Mouse (Mus musculus) heart, postnatal 25 days (tissue): Measurements from ENCODE around the gene Gng12. TPM values are rescaled to one million over a fixed set of nuclear protein-coding genes. Genes with fewer than 3 reads are reported as not detected.
A peak's percentile ranks its signal among the peaks of the same experiment; 100 is the strongest.
"Not testable (repeated sequence)": the region's sequence is repeated elsewhere in the genome, so short reads cannot be mapped to it uniquely, and the experiment has no call there.

Experiments used
- DNase-seq: peaks from one replicate; pipeline ENCODE4 v3.0.0; 2022; ENCODE audit warnings: low spot score
- intact Hi-C: fragments of 180-260 bp; cut with DNase I; formaldehyde crosslinking; loops from one replicate; pipeline ENCODE4 v1.15.1; 2025
- total RNA-seq, 2 experiments: library from RNA; stranded (reverse); gene quantifications; 2 replicates each; pipeline ENCODE4 v1.2.3; 2021

Gng12 gene
- total RNA-seq, 2 experiments from 2014 or later = 44.5 TPM

DNA sequence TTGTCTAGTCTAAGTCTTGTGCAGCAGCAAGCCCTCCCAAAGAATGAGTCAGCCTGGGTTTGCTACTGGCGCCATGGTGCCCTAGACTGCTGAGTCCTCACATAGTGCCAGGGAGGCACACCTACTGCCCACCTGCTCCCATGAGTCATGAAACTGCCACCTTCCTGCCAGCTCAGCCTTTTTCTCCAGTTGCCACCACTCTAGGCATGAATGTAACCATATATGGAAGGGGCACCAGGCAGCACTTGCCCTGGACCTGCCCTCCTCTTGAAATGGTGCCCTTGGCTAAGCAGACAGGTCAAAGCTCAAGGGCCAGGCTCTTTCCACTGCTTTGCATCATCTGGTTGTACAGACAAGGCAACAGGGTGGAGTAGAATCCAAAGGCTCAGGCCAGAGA, 118.5 kb downstream of the Gng12 start:
- DNase-seq = no peak
- intact Hi-C loops = loop anchor here (5.0 kb wide), 1 partner anchor 42 kb away; no protein-coding TSS in a partner anchor

DNA sequence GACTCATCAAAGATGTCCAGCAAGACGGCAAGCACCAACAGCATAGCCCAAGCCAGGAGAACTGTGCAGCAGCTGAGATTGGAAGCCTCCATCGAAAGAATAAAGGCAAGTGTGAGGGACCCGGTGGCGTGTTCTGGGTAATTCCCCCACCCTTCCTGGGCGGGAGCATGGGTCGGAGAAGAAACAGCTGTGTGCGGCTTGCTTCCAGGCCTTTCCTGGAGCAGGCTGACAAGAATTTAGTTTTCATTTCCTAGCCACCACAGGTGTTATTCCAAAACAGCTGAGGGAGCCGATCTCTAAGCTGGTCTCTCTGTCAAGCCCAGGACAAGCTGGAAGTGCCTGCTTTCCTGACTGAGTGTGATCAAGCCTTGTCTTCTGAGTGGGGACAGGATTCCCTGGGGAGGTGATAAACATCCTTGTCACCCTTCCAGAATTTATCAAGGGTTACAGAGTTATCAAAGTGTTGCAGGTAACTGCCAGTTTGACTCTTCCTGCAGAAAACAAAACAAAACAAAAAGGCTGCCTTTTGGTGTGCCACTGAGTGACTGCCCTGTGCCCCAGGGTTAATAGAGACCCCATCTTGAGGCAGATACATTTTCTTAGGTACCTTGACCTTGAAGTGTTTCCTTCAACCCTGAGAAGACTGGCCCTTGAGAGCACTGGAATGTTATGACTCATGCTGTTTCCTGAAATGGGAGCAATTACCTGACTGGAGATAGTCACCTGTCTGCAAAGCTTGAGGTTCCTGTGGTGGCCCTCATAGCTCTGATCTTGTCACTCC, 119.7 kb downstream of the Gng12 start:
- intact Hi-C loops = loop anchor here (5.0 kb wide), 1 partner anchor 44 kb away; no protein-coding TSS in a partner anchor
- peak; percentile 36 for DNase-seq

DNA sequence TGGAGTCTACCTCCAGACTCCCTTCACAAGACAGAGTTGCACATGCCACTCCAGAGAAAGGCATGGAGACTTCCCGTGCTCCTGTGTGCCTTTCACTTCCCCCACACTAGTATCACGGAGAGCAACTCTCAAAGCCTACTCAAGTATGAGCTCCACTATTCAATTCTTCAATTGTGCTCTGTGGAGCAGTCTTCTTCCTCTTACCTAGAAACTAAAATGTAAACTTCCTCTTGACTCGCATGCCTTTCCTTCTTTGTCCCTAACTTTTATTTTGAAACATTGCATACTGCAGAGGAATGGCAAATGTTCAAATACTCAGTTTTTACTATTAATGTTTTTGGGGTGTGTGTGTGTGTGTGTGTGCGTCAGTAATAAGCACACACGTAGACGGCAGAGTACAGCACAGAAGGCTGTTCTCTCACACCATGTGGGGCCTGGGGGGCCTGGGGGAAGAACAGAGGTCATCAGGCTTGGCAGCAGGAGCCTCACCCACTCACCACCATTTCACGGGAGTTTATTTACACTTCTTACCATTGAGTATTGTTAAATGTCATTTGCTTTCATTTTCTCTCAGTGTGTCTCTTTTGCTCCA, 120.4 kb downstream of the Gng12 start:
- DNase-seq = no peak
- intact Hi-C loops = loop anchor here (5.0 kb wide), 1 partner anchor 44 kb away; no protein-coding TSS in a partner anchor

DNA sequence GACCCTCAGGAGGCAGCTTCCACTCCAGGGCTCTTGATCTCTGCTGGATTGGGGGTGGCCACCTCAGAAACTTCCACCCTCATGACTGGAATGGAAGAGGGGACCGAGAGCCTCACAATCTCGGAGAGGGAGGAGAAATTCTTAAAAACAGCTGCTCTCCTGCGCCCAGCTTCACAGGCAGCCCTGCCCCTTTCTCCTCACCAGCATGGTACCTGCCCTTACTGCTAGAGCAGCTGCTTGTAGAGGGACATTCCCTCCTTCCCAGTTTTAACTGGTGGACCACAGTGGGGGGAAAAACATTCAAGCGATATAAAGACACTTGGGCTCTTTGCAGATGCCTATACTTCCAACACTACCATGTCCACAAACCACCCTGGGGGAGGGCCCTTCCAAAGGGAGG, 122.2 kb downstream of the Gng12 start:
- intact Hi-C loops = loop anchor here (5.0 kb wide), 1 partner anchor 46 kb away; no protein-coding TSS in a partner anchor
- no peak for DNase-seq

DNA sequence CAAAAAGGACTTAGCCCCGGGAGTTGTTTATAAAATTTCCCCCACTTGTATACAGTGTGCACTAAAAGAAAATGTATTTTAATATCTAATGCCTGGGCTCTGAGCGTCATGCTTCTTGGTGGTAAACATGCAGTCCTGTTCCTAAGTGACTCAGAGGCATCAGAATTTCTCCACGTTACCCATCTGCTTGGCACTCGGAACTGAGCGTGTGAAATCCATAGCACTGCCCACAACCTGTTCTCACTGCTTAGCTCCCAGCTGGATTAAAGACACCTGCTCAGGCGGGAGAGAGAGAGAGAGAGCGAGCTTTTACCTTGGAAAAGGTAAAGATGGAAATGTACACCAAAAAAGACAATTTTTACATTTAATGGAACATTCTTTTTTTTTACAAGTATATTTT, 122.8 kb downstream of the Gng12 start:
- intact Hi-C loops = loop anchor here (5.0 kb wide), 1 partner anchor 47 kb away; no protein-coding TSS in a partner anchor
- DNase-seq = not testable (repeated sequence)

DNA sequence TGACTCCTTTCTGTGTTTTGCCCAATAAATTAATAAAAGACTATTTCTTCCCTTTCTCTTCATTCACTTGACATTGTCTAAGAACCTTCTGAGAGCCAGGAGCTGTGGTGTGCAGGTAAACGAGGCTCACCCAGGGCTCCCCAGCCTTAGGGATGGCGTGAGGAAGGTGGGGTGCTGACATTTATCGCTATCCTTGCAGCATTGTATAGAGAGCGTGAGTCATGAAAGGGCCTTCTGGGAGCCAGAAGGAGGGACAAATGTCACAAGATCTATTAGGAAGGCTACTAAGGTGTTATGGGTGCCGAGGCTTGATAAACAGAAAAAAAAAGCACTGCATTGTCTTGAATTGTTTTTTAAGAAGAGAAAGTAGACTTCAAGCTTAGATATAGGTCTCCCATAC, 125.1 kb downstream of the Gng12 start:
- DNase-seq = no peak
- intact Hi-C loops = no loop called here

DNA sequence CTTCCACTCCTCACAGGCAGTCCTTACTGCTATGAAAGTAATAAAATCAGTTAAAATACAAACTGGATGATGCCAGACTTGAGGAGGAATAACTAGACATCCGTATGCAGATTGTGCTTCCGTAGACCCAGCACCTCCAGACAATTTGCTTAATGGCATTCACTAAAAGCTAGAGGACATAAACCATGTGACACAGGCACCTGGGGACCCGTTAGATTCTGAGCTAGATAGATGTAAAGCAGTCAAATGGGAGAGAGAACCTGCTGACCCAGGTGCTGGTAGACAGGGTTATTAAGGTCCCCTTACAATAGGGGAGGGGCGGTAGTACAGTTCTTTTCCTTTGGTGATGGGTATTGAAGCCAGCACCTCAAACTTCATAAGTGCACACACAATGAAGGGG, 127.5 kb downstream of the Gng12 start:
- no peak for DNase-seq
- intact Hi-C loops = no loop called here

DNA sequence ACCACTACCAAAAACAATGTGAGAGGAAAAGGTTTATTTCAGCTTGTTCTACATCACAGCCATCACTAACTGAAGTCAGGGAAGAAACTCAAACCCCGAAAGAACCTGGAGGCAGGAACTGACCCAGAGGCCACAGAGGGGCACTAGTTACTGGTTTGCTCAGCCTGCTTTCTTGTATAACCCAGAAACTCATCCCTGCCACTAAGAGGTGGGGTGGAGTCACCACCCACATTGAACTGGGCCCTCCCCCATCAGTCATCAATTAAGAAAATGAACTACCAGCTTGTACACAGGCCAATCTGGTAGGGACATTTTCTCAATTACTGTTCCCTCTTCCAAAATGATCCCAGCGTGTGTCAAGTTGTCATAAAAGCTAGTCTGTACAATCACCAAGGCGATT, 130.5 kb downstream of the Gng12 start:
- no peak for DNase-seq
- intact Hi-C loops = no loop called here

DNA sequence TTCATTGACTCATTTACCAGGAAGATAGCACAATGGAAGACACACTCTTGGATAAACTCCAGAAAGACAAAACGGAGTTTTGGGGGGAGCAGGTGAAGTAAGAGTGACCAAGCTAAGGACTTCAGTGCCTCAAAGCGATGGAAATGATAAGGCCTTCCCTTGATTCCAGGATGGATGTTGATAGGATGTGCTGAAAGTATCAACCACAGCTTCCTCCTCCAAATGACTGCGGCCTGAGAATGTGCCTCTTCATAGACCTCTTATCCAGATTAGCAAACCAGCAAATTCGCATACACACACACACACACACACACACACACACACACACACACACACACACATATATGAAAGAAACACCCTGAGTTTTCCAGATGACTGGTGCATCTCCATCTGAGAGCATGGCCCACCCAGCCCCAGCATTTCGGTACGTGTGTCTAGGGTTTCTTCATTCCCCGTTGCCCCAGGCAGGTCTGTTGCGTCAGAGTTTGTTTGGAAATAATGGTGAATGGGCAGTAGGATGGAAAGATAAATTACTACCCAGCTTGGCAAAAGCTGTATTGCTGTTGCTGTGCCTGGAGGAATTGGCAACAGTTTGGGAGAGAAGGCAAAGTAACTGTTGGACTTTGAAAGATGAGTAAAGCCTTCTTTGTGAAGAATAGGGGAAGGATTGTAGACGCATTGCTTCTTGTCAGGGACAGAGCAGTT, 131.4 kb downstream of the Gng12 start:
- intact Hi-C loops = no loop called here
- no peak for DNase-seq

DNA sequence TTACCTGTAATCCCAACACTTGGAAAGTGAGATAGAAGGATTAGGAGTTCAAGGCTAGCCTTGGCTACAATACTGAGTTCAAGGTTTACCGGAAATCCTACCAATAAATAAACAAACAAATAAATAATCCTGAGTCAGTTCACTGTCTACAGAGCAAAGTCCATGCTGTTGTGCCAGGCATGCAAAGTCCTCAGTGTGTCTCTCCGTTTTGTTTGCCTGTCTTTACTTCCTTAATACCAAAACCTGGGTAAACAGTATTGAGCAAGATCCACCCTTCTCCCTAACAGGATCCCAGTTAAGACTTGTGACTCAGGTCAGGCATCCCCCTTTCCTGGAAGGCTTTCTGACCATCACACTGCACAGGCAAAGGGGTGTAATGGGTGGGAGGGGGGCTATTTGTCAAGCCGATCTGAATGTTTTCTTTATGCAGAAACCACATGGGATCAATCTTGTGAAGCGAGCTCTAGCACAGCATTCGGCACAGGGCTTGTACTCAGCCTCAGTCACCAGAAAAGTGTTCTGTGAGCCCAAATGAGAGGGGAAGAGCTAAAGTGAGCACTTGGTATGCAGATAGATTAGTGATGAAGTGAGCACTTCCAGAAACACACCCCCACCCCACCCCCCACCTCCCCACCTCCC, 133.2 kb downstream of the Gng12 start:
- intact Hi-C loops = no loop called here
- no peak for DNase-seq

DNA sequence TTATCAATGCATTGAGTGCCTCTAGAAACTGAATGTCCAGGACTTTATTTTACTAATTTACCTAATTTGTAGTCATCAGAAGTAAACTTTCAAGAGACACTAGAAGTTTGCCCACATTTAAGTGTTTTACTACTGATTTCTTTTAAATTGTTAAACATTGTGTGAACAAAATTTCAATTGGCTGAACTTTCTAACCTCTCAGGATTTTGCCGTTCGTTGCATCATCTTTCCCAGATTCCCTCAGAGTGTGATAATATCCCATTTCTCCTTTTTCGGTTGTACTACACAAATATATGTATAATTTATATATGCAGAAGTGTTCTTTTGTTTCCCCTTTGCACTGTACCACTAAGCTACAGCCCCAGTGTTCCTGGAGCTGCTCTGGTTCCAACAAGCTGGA, 133.8 kb downstream of the Gng12 start:
- no peak for DNase-seq
- intact Hi-C loops = loop anchor here (10.0 kb wide), 1 partner anchor 185 kb away; no protein-coding TSS in a partner anchor

DNA sequence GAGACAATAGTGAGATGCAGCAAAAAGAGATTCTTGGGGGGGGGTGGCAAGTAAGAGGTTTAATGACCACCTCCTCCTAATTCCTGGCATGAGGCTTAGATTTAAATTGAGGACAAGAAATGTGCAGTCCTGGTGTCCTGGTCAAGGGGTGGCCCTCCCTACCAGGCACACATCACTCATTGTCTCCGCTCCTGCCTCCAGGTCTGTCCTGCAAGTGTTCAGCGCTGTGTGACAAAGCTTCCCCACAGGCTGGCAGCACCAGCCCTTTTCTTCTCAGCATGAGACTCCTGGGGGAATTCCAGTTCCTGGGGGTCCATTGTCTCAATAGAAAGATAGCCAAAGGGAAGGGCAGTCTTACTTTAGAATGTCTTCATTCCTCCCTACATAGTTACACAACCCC, 134.2 kb downstream of the Gng12 start:
- intact Hi-C loops = loop anchor here (10.0 kb wide), 1 partner anchor 186 kb away; no protein-coding TSS in a partner anchor

DNA sequence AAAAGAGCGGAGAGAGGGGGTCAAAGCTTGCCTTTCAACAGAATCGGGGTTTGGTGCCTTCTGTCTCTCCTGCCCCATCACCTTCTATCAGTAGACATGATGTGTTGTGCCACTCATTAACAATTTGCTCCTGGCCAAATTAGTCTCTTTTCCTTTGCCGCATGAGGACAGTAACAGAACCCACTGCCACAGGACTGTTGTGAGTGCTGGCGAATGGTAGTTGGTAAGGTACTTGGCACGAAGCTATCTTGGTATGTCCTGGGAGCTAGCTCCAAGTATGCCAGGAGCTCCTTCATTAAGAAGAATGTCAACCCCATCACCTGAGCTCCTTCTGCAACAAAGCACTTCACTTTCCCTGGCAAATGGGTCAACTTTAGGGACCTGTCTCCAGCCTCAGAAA, 134.6 kb downstream of the Gng12 start:
- intact Hi-C loops = loop anchor here (10.0 kb wide), 1 partner anchor 186 kb away; no protein-coding TSS in a partner anchor
- no peak for DNase-seq

More for the DNA sequence above, 134.2 kb downstream of the Gng12 start:
- no peak for DNase-seq

DNA sequence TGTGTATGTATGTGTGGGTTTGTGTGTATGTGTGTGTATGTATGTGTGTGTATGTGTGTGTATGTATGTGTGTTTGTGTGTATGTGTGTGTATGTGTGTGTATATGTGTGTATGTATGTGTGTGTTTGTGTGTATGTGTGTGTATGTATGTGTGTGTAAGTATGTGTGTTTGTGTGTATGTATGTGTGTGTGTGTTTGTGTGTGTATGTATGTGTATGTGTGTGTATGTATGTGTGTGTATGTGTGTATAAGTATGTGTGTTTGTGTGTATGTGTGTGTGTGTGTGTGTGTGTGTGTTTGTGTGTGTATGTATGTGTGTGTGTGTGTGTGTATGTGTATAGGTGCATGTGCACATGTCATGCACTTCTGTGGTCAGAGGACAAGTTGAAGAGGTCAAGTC, 136.4 kb downstream of the Gng12 start:
- DNase-seq = not testable (repeated sequence)
- intact Hi-C loops = loop anchor here (10.0 kb wide), 1 partner anchor 188 kb away; no protein-coding TSS in a partner anchor

DNA sequence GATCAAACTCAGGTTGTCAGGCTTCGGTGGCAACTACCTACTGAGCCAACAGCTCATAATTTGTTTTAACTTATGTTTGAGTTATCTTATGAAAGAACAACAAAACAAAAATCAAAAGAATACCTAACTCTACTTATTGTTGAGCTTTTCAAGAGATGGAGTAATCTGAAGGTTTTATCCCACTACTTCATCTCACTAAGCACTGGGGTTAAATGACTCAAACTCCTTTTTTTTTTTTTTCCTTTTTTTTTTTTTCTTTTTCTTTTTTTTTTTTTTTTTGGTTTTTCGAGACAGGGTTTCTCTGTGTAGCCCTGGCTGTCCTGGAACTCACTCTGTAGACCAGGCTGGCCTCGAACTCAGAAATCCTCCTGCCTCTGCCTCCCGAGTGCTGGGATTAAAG, 136.8 kb downstream of the Gng12 start:
- not testable (repeated sequence) for DNase-seq
- intact Hi-C loops = loop anchor here (10.0 kb wide), 1 partner anchor 188 kb away; no protein-coding TSS in a partner anchor

DNA sequence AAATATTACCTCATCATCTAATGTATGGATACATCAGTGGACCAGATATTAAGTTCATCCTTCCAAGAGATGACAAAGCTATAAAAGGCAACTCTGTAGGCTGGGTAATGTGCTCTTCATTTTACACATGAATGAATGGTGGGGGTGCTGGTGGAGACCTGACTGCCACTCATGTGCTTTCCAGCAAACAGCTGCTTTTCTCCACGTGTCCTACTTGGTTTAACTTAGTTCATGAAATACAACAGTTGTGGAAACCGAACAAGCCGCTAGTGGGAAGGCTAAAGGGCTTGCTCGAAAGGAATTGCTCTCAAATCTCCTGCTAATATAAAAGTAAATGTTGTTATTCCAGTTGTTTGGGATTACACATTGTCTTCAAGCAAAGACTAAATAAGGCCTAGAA, 137.4 kb downstream of the Gng12 start:
- no peak for DNase-seq
- intact Hi-C loops = loop anchor here (10.0 kb wide), 1 partner anchor 189 kb away; no protein-coding TSS in a partner anchor

DNA sequence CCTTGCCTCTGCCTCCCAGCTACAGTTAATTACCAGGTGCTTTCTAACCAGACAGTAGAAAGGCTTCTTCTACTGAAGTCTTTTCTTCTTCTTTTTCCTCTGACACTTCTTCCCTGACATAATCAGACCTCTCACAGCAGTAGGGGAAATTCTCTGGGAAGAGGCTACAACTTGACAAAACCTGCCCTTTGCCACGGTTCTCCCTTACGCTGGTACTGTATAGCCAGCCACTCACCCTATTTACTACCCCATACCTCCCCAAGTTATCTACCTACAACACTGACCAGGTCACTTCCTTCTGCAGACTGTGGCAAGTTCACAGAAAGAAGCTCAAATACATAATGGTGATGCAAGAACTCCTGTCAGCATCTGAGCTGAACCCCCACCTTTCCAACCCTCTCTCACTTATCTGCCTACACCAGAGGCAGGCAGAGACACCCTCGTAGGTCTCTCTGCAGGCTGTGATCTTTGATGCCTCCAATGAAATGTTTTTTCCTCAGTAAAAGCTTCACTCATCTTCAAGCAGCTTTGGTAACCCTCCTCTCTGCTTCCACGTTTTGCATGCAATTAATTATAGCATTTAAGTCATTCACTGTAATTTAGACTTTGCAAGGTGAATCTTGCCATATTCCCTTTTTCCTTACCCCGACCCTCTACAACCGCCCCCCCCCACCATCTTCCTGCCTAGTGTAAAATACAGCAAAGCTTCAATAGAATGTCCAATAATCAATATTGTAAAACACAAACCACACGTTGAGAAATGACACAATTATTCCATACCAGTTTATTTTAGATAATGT, 138.3 kb downstream of the Gng12 start:
- no peak for DNase-seq
- intact Hi-C loops = loop anchor here (5.0 to 10.0 kb wide), 3 partner anchors 43 to 190 kb away; no protein-coding TSS in a partner anchor

DNA sequence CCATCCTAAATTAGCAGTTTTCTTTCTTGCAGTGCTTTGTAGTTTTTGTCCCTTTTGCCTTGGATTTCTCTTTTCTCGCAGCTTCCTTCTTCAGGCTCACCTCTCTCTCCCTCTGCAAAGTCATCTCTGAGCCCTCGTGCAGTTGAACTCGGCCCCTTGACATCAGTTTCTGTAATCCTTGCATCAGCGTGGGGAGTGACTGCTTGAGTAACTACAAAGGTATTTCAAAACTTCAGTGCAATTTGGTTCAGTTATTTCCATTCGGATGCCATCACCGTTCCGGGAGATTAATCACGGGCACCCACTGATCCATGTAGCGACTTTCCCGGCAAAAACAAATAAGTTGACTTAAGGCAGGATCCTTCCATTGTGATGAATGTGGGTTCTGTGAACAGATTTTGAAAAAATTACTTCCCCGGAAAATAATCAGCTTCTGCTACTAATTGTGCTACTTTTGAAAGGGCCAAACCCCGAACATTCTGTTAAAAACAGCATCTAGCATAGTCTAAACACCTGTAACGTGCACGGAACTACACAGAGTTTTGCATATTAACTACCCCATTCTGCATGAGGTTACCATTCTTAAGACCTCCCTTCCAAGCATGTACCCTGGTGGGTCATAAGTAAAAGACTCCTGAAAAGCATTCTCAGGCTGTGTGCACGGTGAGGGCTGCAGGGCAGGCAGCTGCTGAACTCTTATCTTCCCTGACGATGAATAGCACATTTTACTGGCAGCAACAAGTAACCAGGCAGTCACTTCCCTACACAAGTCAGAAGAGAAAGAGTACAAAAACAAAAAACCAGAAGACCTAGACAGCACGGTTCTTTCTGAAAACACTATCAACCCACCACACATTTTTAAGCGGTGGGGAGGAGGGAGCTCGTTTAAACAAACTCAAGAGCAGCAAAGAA, 139.4 kb downstream of the Gng12 start:
- DNase-seq = no peak
- intact Hi-C loops = loop anchor here (1.0 to 10.0 kb wide), 6 partner anchors 42 to 191 kb away; partner anchors contain the start of gene Gng12
